Mouse (Mus musculus) thymus, adult 2 months (tissue): ENCODE results near the gene Fam207a.

Experiments
- CTCF ChIP-seq: fragments of 200-500 bp; IDR thresholded peaks from 2 replicates; pipeline ENCODE4 v1.5.1; 2012; ENCODE audit warnings: mild to moderate bottlenecking, control low read depth, low read length, moderate library complexity, borderline replicate concordance; ENCODE audit not compliant: control insufficient read depth, poor library complexity, insufficient read depth; ENCODE audit errors: extremely low read depth
- POLR2A ChIP-seq: fragments of 200-500 bp; IDR thresholded peaks from 2 replicates; pipeline ENCODE4 v1.6.1; 2012; ENCODE audit warnings: mild to moderate bottlenecking, low read length, control low read depth, moderate library complexity; ENCODE audit not compliant: control insufficient read depth, poor library complexity, insufficient read depth; ENCODE audit errors: extremely low read depth

GRCm38 (mm10) chr10:77552162-77552561, 36.6 kb upstream of the Fam207a start:
- TF ChIP-seq CTCF (no peak), POLR2A (no peak)
